Mouse (Mus musculus) midbrain, embryonic 10.5 days (tissue): ENCODE results near the gene Ak2. TPM values are rescaled to one million over a fixed set of nuclear protein-coding genes. Genes with fewer than 3 reads are reported as not detected.

ENCODE experiments used
- DNase-seq: peaks from one replicate; pipeline ENCODE4 v3.0.0-alpha.2; 2017; ENCODE audit warnings: low spot score
- H3K27ac ChIP-seq: fragments of 300-500 bp; sonication (generic); replicated peaks from 2 replicates; pipeline ENCODE4 v1.5.1; 2016; ENCODE audit warnings: mild to moderate bottlenecking
- H3K27me3 ChIP-seq: fragments of 300-500 bp; sonication (generic); 2 replicates; pipeline ENCODE4 v1.6.1; 2016; ENCODE audit warnings: low read depth, mild to moderate bottlenecking; ENCODE audit not compliant: poor library complexity, severe bottlenecking
- H3K36me3 ChIP-seq: fragments of 300-500 bp; sonication (generic); 2 replicates; pipeline ENCODE4 v1.6.1; 2016; ENCODE audit warnings: mild to moderate bottlenecking, moderate library complexity
- H3K4me1 ChIP-seq: fragments of 300-500 bp; sonication (generic); 2 replicates; pipeline ENCODE4 v1.6.1; 2016
- H3K4me3 ChIP-seq: fragments of 300-500 bp; sonication (generic); 2 replicates; pipeline ENCODE4 v1.5.1; 2016; ENCODE audit warnings: mild to moderate bottlenecking, moderate library complexity
- H3K9me3 ChIP-seq: fragments of 300-500 bp; sonication (generic); replicated peaks from 2 replicates; pipeline ENCODE4 v1.6.1; 2016; ENCODE audit warnings: mild to moderate bottlenecking
- WGBS: fragments of 180-500 bp; shearing (Covaris S2); methylation state at CpG from one replicate; pipeline ENCODE4 v1.1.7; 2016; 5-methylcytosine and 5-hydroxymethylcytosine counted together
- polyA plus RNA-seq: library from polyadenylated mRNA; unstranded; fragments of >200 nt; fragmentation: Nextera tagmentation; extraction: Ambion mirVana; gene quantifications from 2 replicates; pipeline ENCODE4 v1.2.1, GENCODE M21; 2016

Gene Ak2
- polyA plus RNA-seq, 1 experiment from 2014 or later = 205 TPM

GRCm38 (mm10) chr4:128961301-128962028 is 30.3 kb upstream of the Ak2 start:
- Histone ChIP-seq H3K9me3 (no peaks in the 10 kb centered on the region), H3K4me3 (peak overlapping the region; percentile 79), H3K36me3 (no peaks in the 10 kb centered on the region), H3K4me1 (peaks cover 31% of the 10 kb centered on the region), H3K27ac (peak overlapping the region; percentile 91), H3K27me3 (peaks cover 52% of the 10 kb centered on the region)
- no peak for DNase-seq
- WGBS = 6% methylated on average over 16 of the region's 16 CpGs

GRCm38 (mm10) chr4:128962029-128962925 is 29.5 kb upstream of the Ak2 start, which contains the start of gene Azin2:
Gene Azin2 (minus strand): TSS chr4:128962442.
- WGBS = under 1% methylated on average over 72 of the region's 72 CpGs
- H3K27ac ChIP-seq = peak within 1 kb of the TSS; percentile 91
- peak; percentile 97 for DNase-seq
- H3K27me3 ChIP-seq = peaks cover 52% of the 10 kb centered on the region
- no peaks in the 10 kb centered on the region for H3K36me3 ChIP-seq
- peaks cover 33% of the 10 kb centered on the region for H3K4me1 ChIP-seq
- no peaks in the 10 kb centered on the region for H3K9me3 ChIP-seq
- peak within 1 kb of the TSS; percentile 79 for H3K4me3 ChIP-seq

- 8% methylated on average over 9 of the region's 9 CpGs for WGBS
- peak overlapping the region; percentile 91 for H3K27ac ChIP-seq
- peaks cover 52% of the 10 kb centered on the region for H3K27me3 ChIP-seq
- peak overlapping the region; percentile 79 for H3K4me3 ChIP-seq
- H3K36me3 ChIP-seq = no peaks in the 10 kb centered on the region
- peak; percentile 34 for DNase-seq
- no peaks in the 10 kb centered on the region for H3K9me3 ChIP-seq
- peaks cover 33% of the 10 kb centered on the region for H3K4me1 ChIP-seq
Observed at GRCm38 (mm10) chr4:128962926-128963290, 28.9 kb upstream of the Ak2 start.

GRCm38 (mm10) chr4:128966751-128967150 is 25.0 kb upstream of the Ak2 start:
- H3K27me3 ChIP-seq = peaks cover 31% of the 10 kb centered on the region
- H3K4me1 ChIP-seq = peaks cover 23% of the 10 kb centered on the region
- H3K9me3 ChIP-seq = no peaks in the 10 kb centered on the region
- no peak for DNase-seq
- no peak overlapping the region for H3K4me3 ChIP-seq
- H3K36me3 ChIP-seq = no peaks in the 10 kb centered on the region
- WGBS = 56% methylated on average over 7 of the region's 7 CpGs
- no peak overlapping the region; the same call in 1 of the 2 replicates for H3K27ac ChIP-seq

GRCm38 (mm10) chr4:128969081-128969480 is 22.7 kb upstream of the Ak2 start:
- WGBS = 85% methylated on average over 5 of the region's 5 CpGs
- H3K4me1 ChIP-seq = peaks cover 11% of the 10 kb centered on the region
- H3K36me3 ChIP-seq = no peaks in the 10 kb centered on the region
- DNase-seq = no peak
- H3K27ac ChIP-seq = no peak overlapping the region
- H3K9me3 ChIP-seq = no peaks in the 10 kb centered on the region
- no peak overlapping the region for H3K4me3 ChIP-seq
- peaks cover 16% of the 10 kb centered on the region for H3K27me3 ChIP-seq

- Histone ChIP-seq H3K4me1 (peaks cover 11% of the 10 kb centered on the region), H3K9me3 (no peaks in the 10 kb centered on the region), H3K27ac (no peak overlapping the region), H3K4me3 (no peak overlapping the region), H3K27me3 (peaks cover 8% of the 10 kb centered on the region; the same call in 1 of the 2 replicates), H3K36me3 (no peaks in the 10 kb centered on the region)
- no peak for DNase-seq
- 80% methylated on average over 18 of the region's 18 CpGs for WGBS
Observed at GRCm38 (mm10) chr4:128969607-128970416, 21.9 kb upstream of the Ak2 start.

GRCm38 (mm10) chr4:128970417-128970807 is 21.3 kb upstream of the Ak2 start:
- DNase-seq = no peak
- H3K4me1 ChIP-seq = peaks cover 11% of the 10 kb centered on the region
- H3K36me3 ChIP-seq = no peaks in the 10 kb centered on the region
- 0 out of 2 replicates have a peak, but pooled peaks cover 5% of the 10 kb centered on the region for H3K27me3 ChIP-seq
- no peak overlapping the region for H3K4me3 ChIP-seq
- H3K9me3 ChIP-seq = no peaks in the 10 kb centered on the region
- WGBS = 73% methylated on average over 8 of the region's 8 CpGs
- H3K27ac ChIP-seq = no peak overlapping the region

GRCm38 (mm10) chr4:128971065-128971694 is 20.6 kb upstream of the Ak2 start:
- peaks cover 11% of the 10 kb centered on the region for H3K4me1 ChIP-seq
- 46% methylated on average over 14 of the region's 14 CpGs for WGBS
- no peaks in the 10 kb centered on the region for H3K9me3 ChIP-seq
- 0 out of 2 replicates have a peak, but pooled peaks cover 5% of the 10 kb centered on the region for H3K27me3 ChIP-seq
- no peaks in the 10 kb centered on the region for H3K36me3 ChIP-seq
- no peak overlapping the region for H3K27ac ChIP-seq
- H3K4me3 ChIP-seq = no peak overlapping the region
- DNase-seq = peak; percentile 71

GRCm38 (mm10) chr4:128974677-128975076 is 17.1 kb upstream of the Ak2 start:
- Histone ChIP-seq H3K9me3 (no peaks in the 10 kb centered on the region), H3K27ac (no peak overlapping the region), H3K36me3 (no peaks in the 10 kb centered on the region), H3K4me3 (no peak overlapping the region), H3K4me1 (no peaks in the 10 kb centered on the region), H3K27me3 (no peaks in the 10 kb centered on the region)
- no peak for DNase-seq
- WGBS = 86% methylated on average over 8 of the region's 8 CpGs

GRCm38 (mm10) chr4:128976577-128976976 is 15.2 kb upstream of the Ak2 start:
- Histone ChIP-seq H3K36me3 (no peaks in the 10 kb centered on the region), H3K4me3 (no peak overlapping the region), H3K9me3 (no peaks in the 10 kb centered on the region), H3K4me1 (no peaks in the 10 kb centered on the region), H3K27ac (no peak overlapping the region), H3K27me3 (no peaks in the 10 kb centered on the region)
- no peak for DNase-seq
- 94% methylated on average over 4 of the region's 4 CpGs for WGBS

- Histone ChIP-seq H3K4me3 (no peak overlapping the region), H3K27me3 (no peaks in the 10 kb centered on the region), H3K27ac (no peak overlapping the region), H3K36me3 (no peaks in the 10 kb centered on the region), H3K4me1 (no peaks in the 10 kb centered on the region), H3K9me3 (no peaks in the 10 kb centered on the region)
- 72% methylated on average over 3 of the region's 3 CpGs for WGBS
- DNase-seq = no peak
Observed at GRCm38 (mm10) chr4:128977217-128977616, 14.5 kb upstream of the Ak2 start.

GRCm38 (mm10) chr4:128978634-128979033 is 13.1 kb upstream of the Ak2 start:
- Histone ChIP-seq H3K9me3 (no peaks in the 10 kb centered on the region), H3K36me3 (no peaks in the 10 kb centered on the region), H3K4me3 (no peak overlapping the region), H3K27me3 (no peaks in the 10 kb centered on the region), H3K4me1 (no peaks in the 10 kb centered on the region), H3K27ac (no peak overlapping the region)
- DNase-seq = no peak
- 57% methylated on average over 1 of the region's 1 CpGs for WGBS
